Mouse (Mus musculus) lung, embryonic 15.5 days (tissue): ENCODE data around the gene Mycbpap. TPM values are rescaled to one million over a fixed set of nuclear protein-coding genes. Genes with fewer than 3 reads are reported as not detected.
A peak's percentile ranks its signal among the peaks of the same experiment; 100 is the strongest.

ENCODE experiments used
- ATAC-seq: fragments of 200-750 bp; cut with Nextera tagmentation; 2 replicates; pipeline ENCODE4 v1.8.0; 2017; ENCODE audit warnings: moderate number of reproducible peaks, borderline replicate concordance; ENCODE audit not compliant: low FRiP score, low TSS enrichment; ENCODE audit errors: extremely low read depth
- H3K27ac ChIP-seq: fragments of 300-500 bp; sonication (generic); 2 replicates; pipeline ENCODE4 v1.5.1; 2015; ENCODE audit warnings: moderate library complexity, mild to moderate bottlenecking, inconsistent platforms
- H3K27me3 ChIP-seq: fragments of 300-500 bp; sonication (generic); 2 replicates; pipeline ENCODE4 v1.6.1; 2015; ENCODE audit warnings: inconsistent platforms
- H3K36me3 ChIP-seq: fragments of 300-500 bp; sonication (generic); 2 replicates; pipeline ENCODE4 v1.6.1; 2015; ENCODE audit warnings: inconsistent platforms
- H3K4me1 ChIP-seq: fragments of 300-500 bp; sonication (generic); 2 replicates; pipeline ENCODE4 v1.6.1; 2015; ENCODE audit warnings: inconsistent platforms
- H3K4me2 ChIP-seq: fragments of 300-500 bp; sonication (generic); 2 replicates; pipeline ENCODE4 v1.6.1; 2015; ENCODE audit warnings: inconsistent platforms, mild to moderate bottlenecking, moderate library complexity
- H3K4me3 ChIP-seq: fragments of 300-500 bp; sonication (generic); 2 replicates; pipeline ENCODE4 v1.5.1; 2015; ENCODE audit warnings: mild to moderate bottlenecking, inconsistent platforms
- H3K9ac ChIP-seq: fragments of 300-500 bp; sonication (generic); 2 replicates; pipeline ENCODE4 v1.6.1; 2015; ENCODE audit warnings: inconsistent platforms
- H3K9me3 ChIP-seq: fragments of 300-500 bp; sonication (generic); 2 replicates; pipeline ENCODE4 v1.6.1; 2016; ENCODE audit warnings: inconsistent platforms
- WGBS: fragments of 180-500 bp; shearing (Covaris S2); methylation state at CpG from one replicate; pipeline ENCODE4 v1.1.7; 2015; 5-methylcytosine and 5-hydroxymethylcytosine counted together
- polyA plus RNA-seq: library from polyadenylated mRNA; unstranded; fragments of >200 nt; fragmentation: Nextera tagmentation; extraction: Ambion mirVana; gene quantifications from 2 replicates; pipeline ENCODE4 v1.2.1, GENCODE M21; 2015

Mycbpap gene
- polyA plus RNA-seq = 4.6 and 5.4 TPM in 2 replicates

DNA sequence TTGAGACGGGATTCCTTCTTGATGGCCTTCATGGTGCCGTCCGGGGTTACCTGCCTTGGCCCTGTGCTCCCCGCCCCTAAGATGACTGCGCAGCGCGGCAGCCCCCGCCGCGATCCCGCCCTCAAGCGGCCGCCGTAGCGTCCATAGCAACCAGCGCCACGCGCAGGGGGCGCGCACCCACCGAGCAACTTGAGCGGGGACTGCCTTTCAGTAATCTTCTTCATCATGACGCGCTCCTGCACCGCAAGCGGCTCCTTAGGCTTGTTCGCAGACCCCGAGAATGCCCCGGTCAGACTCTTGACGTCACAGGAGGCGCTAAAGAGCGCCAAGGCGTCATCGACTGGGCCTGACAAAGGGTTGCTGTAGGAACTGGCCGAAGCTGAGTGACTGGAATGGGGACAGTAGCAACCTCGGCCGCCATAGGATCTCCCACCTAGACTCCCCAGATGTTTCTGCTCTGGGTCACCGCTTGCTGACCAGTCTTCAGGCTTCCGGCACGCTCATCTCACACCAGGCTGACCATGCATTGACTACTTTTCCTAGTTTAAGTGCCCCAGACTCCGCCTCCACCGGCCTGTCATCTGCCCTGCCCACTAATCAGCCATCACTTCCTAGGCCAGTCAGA, at the start of gene Mycbpap:
Gene Mycbpap (minus strand): TSS at position 524 of the 625 bp plus-strand sequence.
- 0 out of 2 replicates have a peak within 1 kb of the TSS, but pooled peaks have one; percentile 0 for H3K27ac ChIP-seq
- no peaks in the 10 kb centered on the region for H3K27me3 ChIP-seq
- H3K9ac ChIP-seq = peak within 1 kb of the TSS; percentile 46
- under 1% methylated on average over 42 of the region's 42 CpGs for WGBS
- no peaks in the 10 kb centered on the region for H3K36me3 ChIP-seq
- peak within 1 kb of the TSS; percentile 85 for H3K4me2 ChIP-seq
- no peaks in the 10 kb centered on the region for H3K9me3 ChIP-seq
- H3K4me3 ChIP-seq = peak within 1 kb of the TSS; percentile 52
- H3K4me1 ChIP-seq = 0 out of 2 replicates have a peak, but pooled peaks cover 21% of the 10 kb centered on the region
- peak; percentile 72; the same call in 1 of the 2 replicates for ATAC-seq

GRCm38 (mm10) chr11:94570612-94571011, 49.1 kb upstream of the Mycbpap start:
- H3K4me3 ChIP-seq = no peak overlapping the region
- peak; percentile 36; the same call in 1 of the 2 replicates for ATAC-seq
- no peaks in the 10 kb centered on the region for H3K27me3 ChIP-seq
- WGBS = 56% methylated on average over 9 of the region's 9 CpGs
- H3K4me2 ChIP-seq = no peak overlapping the region
- H3K36me3 ChIP-seq = peaks cover 9% of the 10 kb centered on the region; the same call in 1 of the 2 replicates
- peak overlapping the region; percentile 63 for H3K27ac ChIP-seq
- no peaks in the 10 kb centered on the region for H3K4me1 ChIP-seq
- no peaks in the 10 kb centered on the region for H3K9me3 ChIP-seq
- no peak overlapping the region for H3K9ac ChIP-seq

DNA sequence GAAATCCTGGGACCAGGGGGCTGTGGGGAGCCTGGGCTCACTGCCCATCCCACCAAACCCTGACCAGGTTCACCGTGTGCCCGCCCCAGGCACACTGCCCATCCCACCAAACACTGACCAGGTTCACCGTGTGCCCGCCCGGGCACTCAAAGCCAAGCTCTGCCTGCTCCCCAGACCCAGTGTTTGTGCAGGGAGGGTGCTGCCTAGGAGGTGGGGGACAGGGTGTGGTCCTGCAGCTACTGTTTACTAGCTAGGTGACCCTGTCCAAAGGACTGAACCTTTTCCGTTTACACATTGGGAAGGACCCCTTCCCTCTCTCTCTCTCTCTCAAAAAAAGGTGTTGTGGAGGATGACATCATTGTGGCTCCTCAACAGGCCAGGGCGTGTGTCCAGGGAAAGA, 45.8 kb upstream of the Mycbpap start:
- no peak overlapping the region for H3K4me2 ChIP-seq
- no peak overlapping the region for H3K9ac ChIP-seq
- 86% methylated on average over 7 of the region's 7 CpGs for WGBS
- no peak overlapping the region for H3K4me3 ChIP-seq
- peaks cover 9% of the 10 kb centered on the region; the same call in 1 of the 2 replicates for H3K36me3 ChIP-seq
- H3K27me3 ChIP-seq = peaks cover 8% of the 10 kb centered on the region; the same call in 1 of the 2 replicates
- H3K4me1 ChIP-seq = peaks cover 16% of the 10 kb centered on the region
- ATAC-seq = no peak
- H3K27ac ChIP-seq = no peak overlapping the region
- H3K9me3 ChIP-seq = no peaks in the 10 kb centered on the region

DNA sequence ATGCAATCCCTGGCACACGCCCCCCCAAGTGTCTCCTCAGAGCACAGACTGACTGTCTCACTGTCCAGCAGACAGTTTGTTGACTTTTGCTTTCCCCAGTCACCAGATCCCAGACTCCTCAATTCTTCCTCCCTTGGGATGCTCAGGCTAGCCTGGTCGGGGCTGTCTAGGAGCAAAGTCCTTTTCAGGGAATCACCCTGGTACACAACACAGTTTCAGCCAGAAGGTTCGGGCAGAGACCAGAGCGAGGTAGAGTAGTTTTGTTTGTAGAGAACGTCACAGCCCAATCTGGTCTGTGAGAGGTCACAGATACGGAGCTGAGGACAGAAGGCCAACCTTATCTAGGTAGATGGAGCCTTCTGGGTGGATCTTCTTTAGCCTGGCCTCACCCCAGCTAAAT, 45.0 kb upstream of the Mycbpap start:
- no peak for ATAC-seq
- Histone ChIP-seq H3K27me3 (peaks cover 8% of the 10 kb centered on the region; the same call in 1 of the 2 replicates), H3K4me2 (no peak overlapping the region), H3K4me3 (no peak overlapping the region), H3K9ac (no peak overlapping the region), H3K9me3 (no peaks in the 10 kb centered on the region), H3K4me1 (peaks cover 16% of the 10 kb centered on the region), H3K27ac (no peak overlapping the region), H3K36me3 (peaks cover 9% of the 10 kb centered on the region; the same call in 1 of the 2 replicates)
- 61% methylated on average over 6 of the region's 6 CpGs for WGBS

GRCm38 (mm10) chr11:94565151-94565479, 43.6 kb upstream of the Mycbpap start:
- Histone ChIP-seq H3K4me1 (peaks cover 16% of the 10 kb centered on the region), H3K9ac (no peak overlapping the region), H3K9me3 (no peaks in the 10 kb centered on the region), H3K4me3 (peak overlapping the region; percentile 14), H3K27ac (no peak overlapping the region), H3K27me3 (peaks cover 8% of the 10 kb centered on the region; the same call in 1 of the 2 replicates), H3K36me3 (peaks cover 9% of the 10 kb centered on the region; the same call in 1 of the 2 replicates), H3K4me2 (peak overlapping the region; percentile 53)
- ATAC-seq = no peak
- 23% methylated on average over 16 of the region's 16 CpGs for WGBS

DNA sequence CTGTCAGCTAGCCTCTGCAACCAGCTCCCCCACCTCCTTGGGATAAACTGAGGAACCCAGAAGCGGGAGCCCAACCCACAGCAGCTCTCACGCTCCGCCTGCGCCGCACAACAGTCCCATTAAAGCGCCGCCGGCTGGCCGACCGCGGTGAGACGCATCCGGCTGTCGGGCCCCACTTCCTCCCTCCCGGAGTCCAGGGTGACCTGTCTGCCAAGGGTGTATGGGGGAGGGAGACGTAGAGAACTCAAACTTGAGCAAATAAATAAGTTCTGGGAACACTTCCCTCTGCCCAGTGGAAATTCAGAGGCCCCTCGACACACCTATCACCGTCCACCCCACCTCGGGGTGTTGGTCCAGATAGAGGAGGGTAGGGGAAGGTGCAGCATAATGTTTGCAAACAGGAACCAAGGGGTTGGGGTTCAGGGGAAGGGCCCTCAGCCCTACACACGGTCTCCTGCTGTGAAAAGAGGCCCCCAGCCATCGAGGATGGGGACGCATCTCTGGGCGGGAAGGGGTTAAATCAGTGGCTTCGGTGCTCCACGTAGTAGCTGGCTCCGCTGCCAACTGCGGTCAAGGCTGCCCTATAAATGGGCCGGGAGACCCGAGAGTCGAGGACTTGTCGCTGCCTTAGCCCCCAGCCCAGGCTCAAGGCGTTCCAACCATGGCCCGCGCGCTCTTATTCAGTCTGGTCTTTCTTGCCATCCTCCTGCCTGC, 43.1 kb upstream of the Mycbpap start, which contains the start of gene Chad:
Gene Chad (plus strand): TSS at position 611 of the 714 bp plus-strand sequence.
- H3K4me3 ChIP-seq = peak within 1 kb of the TSS; percentile 14
- peaks cover 16% of the 10 kb centered on the region for H3K4me1 ChIP-seq
- WGBS = 6% methylated on average over 35 of the region's 35 CpGs
- peak within 1 kb of the TSS; percentile 19; the same call in 1 of the 2 replicates for H3K9ac ChIP-seq
- H3K27ac ChIP-seq = no peak within 1 kb of the TSS
- no peaks in the 10 kb centered on the region for H3K9me3 ChIP-seq
- H3K36me3 ChIP-seq = peaks cover 8% of the 10 kb centered on the region; the same call in 1 of the 2 replicates
- peaks cover 8% of the 10 kb centered on the region; the same call in 1 of the 2 replicates for H3K27me3 ChIP-seq
- peak within 1 kb of the TSS; percentile 53 for H3K4me2 ChIP-seq
- ATAC-seq = peak; percentile 48; the same call in 1 of the 2 replicates

DNA sequence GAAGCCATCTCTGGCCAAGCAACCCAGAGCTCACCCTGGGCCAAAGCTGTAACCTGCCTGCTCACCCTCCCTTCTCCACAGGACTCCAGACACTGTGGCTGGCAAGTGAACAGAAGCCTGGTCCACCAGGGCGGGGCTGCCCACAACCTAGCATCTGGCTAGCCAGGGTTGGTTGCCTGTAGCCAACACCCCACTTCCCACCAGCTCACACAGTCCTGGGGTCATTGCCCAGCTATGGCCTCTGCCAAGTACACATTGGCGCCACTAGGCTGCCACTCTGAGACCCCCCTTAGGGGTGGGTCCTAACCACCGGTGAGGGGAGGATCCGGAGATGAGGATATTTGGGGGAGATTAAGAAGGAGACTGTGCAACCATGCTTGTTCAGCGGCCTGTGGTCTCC, 42.3 kb upstream of the Mycbpap start:
- H3K4me1 ChIP-seq = peaks cover 16% of the 10 kb centered on the region
- 40% methylated on average over 5 of the region's 5 CpGs for WGBS
- no peak overlapping the region for H3K4me3 ChIP-seq
- ATAC-seq = peak; percentile 36; the same call in 1 of the 2 replicates
- peak overlapping the region; percentile 53; the same call in 1 of the 2 replicates for H3K4me2 ChIP-seq
- peak overlapping the region; percentile 19; the same call in 1 of the 2 replicates for H3K9ac ChIP-seq
- H3K9me3 ChIP-seq = no peaks in the 10 kb centered on the region
- H3K36me3 ChIP-seq = peaks cover under 1% of the 10 kb centered on the region; the same call in 1 of the 2 replicates
- H3K27me3 ChIP-seq = peaks cover 8% of the 10 kb centered on the region; the same call in 1 of the 2 replicates
- no peak overlapping the region for H3K27ac ChIP-seq

DNA sequence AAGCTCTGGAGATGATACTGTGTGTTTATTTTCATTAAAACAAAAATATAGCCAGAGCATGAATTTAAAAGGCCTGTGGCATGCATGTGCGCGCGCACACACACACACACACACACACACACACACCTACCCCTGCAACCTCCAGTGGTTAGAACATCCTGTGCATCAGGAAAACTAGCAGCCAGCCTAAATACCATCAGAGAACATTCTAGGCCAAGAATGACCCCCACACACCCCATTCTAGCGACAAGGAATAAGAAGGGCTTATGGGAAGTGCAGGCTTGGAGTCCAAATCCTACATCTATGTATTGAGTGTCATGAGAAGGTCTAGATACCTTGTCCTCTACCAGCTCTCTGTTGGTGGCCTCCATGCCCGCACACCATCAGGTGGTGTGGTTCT, 41.8 kb upstream of the Mycbpap start:
- Histone ChIP-seq H3K27ac (no peak overlapping the region), H3K4me1 (peaks cover 16% of the 10 kb centered on the region), H3K9me3 (no peaks in the 10 kb centered on the region), H3K4me2 (no peak overlapping the region), H3K36me3 (no peaks in the 10 kb centered on the region; the same call in 1 of the 2 replicates), H3K9ac (no peak overlapping the region), H3K27me3 (peaks cover 8% of the 10 kb centered on the region; the same call in 1 of the 2 replicates), H3K4me3 (no peak overlapping the region)
- WGBS = 92% methylated on average over 5 of the region's 5 CpGs
- ATAC-seq = no peak

DNA sequence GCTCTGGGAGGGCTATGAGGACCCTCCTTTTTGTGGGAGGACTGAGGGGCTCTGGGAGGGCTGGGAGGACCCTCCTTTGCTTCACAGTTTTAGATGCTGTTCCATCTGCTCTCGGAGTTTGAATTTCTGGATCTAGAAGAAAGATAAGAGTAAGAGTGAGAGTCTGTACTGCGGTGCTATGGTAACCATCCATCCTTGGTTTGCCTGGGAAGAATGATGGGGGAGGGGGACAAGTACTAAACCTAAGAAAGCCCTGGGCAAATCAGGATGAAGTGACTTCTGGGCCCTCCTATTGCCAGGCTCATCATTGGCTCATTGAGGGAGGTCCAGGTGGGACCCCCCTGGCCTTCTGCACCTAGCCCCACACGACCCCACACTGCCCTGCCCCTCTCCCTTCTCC, 36.7 kb upstream of the Mycbpap start:
- WGBS = 59% methylated on average over 3 of the region's 3 CpGs
- Histone ChIP-seq H3K27me3 (no peaks in the 10 kb centered on the region), H3K36me3 (no peaks in the 10 kb centered on the region; the same call in 1 of the 2 replicates), H3K4me3 (no peak overlapping the region), H3K27ac (no peak overlapping the region), H3K9me3 (no peaks in the 10 kb centered on the region), H3K4me2 (no peak overlapping the region), H3K9ac (no peak overlapping the region), H3K4me1 (no peaks in the 10 kb centered on the region)
- ATAC-seq = no peak; the same call in 1 of the 2 replicates

- Histone ChIP-seq H3K4me1 (peaks cover 23% of the 10 kb centered on the region), H3K27ac (peak overlapping the region; percentile 34; the same call in 1 of the 2 replicates)
- WGBS = 85% methylated on average over 5 of the region's 5 CpGs
Observed at GRCm38 (mm10) chr11:94550442-94550744, 28.9 kb upstream of the Mycbpap start.

GRCm38 (mm10) chr11:94549691-94550441, 28.3 kb upstream of the Mycbpap start:
- H3K27ac ChIP-seq = peak overlapping the region; percentile 91; the same call in 1 of the 2 replicates
- no peaks in the 10 kb centered on the region for H3K9me3 ChIP-seq
- no peak overlapping the region for H3K9ac ChIP-seq
- 51% methylated on average over 10 of the region's 10 CpGs for WGBS
- no peaks in the 10 kb centered on the region for H3K27me3 ChIP-seq
- peaks cover 23% of the 10 kb centered on the region for H3K4me1 ChIP-seq
- H3K36me3 ChIP-seq = no peaks in the 10 kb centered on the region
- no peak for ATAC-seq
- no peak overlapping the region for H3K4me3 ChIP-seq
- H3K4me2 ChIP-seq = peak overlapping the region; percentile 89; the same call in 1 of the 2 replicates

More at GRCm38 (mm10) chr11:94550442-94550744, 28.9 kb upstream of the Mycbpap start:
- H3K9ac ChIP-seq = no peak overlapping the region
- H3K4me2 ChIP-seq = no peak overlapping the region
- H3K9me3 ChIP-seq = no peaks in the 10 kb centered on the region
- no peak overlapping the region for H3K4me3 ChIP-seq
- no peaks in the 10 kb centered on the region for H3K27me3 ChIP-seq
- H3K36me3 ChIP-seq = no peaks in the 10 kb centered on the region
- no peak for ATAC-seq
